ENCODE assay signal across 8 mouse cellular contexts in the genomic region with DNA sequence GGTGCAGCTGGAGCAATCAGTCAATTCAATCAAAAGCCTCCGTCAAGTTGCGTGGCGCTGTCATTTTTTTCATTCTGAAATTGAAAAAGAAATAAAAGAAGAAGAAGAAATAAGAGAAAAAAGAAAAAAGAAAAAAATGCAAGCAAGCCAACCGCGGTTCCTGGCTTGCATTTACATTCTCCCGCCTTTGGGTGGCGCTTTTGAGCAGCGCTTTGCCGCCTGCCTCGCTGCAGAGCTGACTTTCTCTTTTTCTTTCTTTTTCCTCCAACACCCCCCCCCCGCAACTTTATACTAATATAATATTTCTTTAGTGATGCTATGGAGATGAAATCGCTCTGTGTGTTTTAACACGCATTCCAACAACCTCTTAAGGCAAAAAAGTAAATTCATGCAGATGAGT.
DNase-seq lines count a peak whose midpoint lies in the region; ATAC-seq and TF ChIP-seq lines count a peak whose summit lies in the region.

No protein-coding gene starts in this region.

- peak; percentile 11 to 54 for DNase-seq in heart, adult 18-20 months
- no peak for DNase-seq in heart, adult 11 months
- DNase-seq in embryo, embryonic 10 days (ENCODE audit: low spot score): peak; percentile 52
- DNase-seq in heart, postnatal 10 days: peak; percentile 27 to 58

- H3K79me3 ChIP-seq in C2C12 (ENCODE audit: low read depth): no peaks in the 10 kb centered on the region

- H3K79me2 ChIP-seq in C2C12 (ENCODE audit: control insufficient read depth, insufficient read depth): no peaks in the 10 kb centered on the region

- no peak for ATAC-seq in liver, embryonic 12.5 days
- no peak for ATAC-seq in neural tube, embryonic 14.5 days (ENCODE audit: low read depth)
- ATAC-seq in erythroid progenitor cell, adult 5-6 weeks (replicated peaks; ENCODE audit: low FRiP score, poor library complexity, severe bottlenecking): no peak

- H3K27me3 ChIP-seq in C2C12 (ENCODE audit: control insufficient read depth, insufficient read depth, insufficient read length): no peaks in the 10 kb centered on the region
- no peaks in the 10 kb centered on the region for H3K27me3 ChIP-seq in liver, embryonic 12.5 days (replicated peaks)
- no peaks in the 10 kb centered on the region for H3K27me3 ChIP-seq in neural tube, embryonic 14.5 days (ENCODE audit: control insufficient read depth, insufficient read depth, low read length)

- no peak overlapping the region for H3ac ChIP-seq in C2C12 (ENCODE audit: control insufficient read depth, insufficient read length, low read depth)

- H3K4me3 ChIP-seq in C2C12 (ENCODE audit: insufficient read depth, poor library complexity, severe bottlenecking): no peak overlapping the region
- no peak overlapping the region for H3K4me3 ChIP-seq in liver, embryonic 12.5 days
- H3K4me3 ChIP-seq in neural tube, embryonic 14.5 days (ENCODE audit: low read depth, low read length): no peak overlapping the region

- 7% methylated on average over 13 of the region's 13 CpGs for WGBS in liver, embryonic 12.5 days (ENCODE audit: insufficient replicate concordance)
- 9% methylated on average over 13 of the region's 13 CpGs for WGBS in neural tube, embryonic 14.5 days

- H3K9ac ChIP-seq in liver, embryonic 12.5 days: no peak overlapping the region
- no peak overlapping the region for H3K9ac ChIP-seq in neural tube, embryonic 14.5 days (replicated peaks; ENCODE audit: low read depth, low read length)

- intact Hi-C loops in heart, postnatal 10 days (cut with DNase I): loop anchor here (1.0 to 10.0 kb wide), 4 partner anchors 383 to 1275 kb away; no protein-coding TSS in a partner anchor

- H3K27ac ChIP-seq in liver, embryonic 12.5 days: no peak overlapping the region
- no peak overlapping the region for H3K27ac ChIP-seq in neural tube, embryonic 14.5 days (ENCODE audit: low read depth, low read length)

- no peaks in the 10 kb centered on the region for H3K4me1 ChIP-seq in liver, embryonic 12.5 days
- H3K4me1 ChIP-seq in neural tube, embryonic 14.5 days (ENCODE audit: control insufficient read depth, insufficient read depth, low read length): peaks cover 20% of the 10 kb centered on the region

- TF ChIP-seq CTCF in C2C12 (IDR thresholded peaks at IDR 0.05; ENCODE audit: control insufficient read depth, insufficient read depth, insufficient read length): peak; percentile 56

- no peaks in the 10 kb centered on the region for H3K9me3 ChIP-seq in liver, embryonic 12.5 days (replicated peaks)
- H3K9me3 ChIP-seq in neural tube, embryonic 14.5 days (ENCODE audit: control insufficient read depth, low read length): no peaks in the 10 kb centered on the region

- peak overlapping the region; percentile 42 for H3K4me2 ChIP-seq in liver, embryonic 12.5 days
- H3K4me2 ChIP-seq in neural tube, embryonic 14.5 days (ENCODE audit: low read depth, low read length): peak overlapping the region; percentile 30; the same call in 1 of the 2 replicates

- H3K36me3 ChIP-seq in C2C12 (ENCODE audit: control insufficient read depth, insufficient read depth): no peaks in the 10 kb centered on the region
- no peaks in the 10 kb centered on the region for H3K36me3 ChIP-seq in liver, embryonic 12.5 days
- H3K36me3 ChIP-seq in neural tube, embryonic 14.5 days (ENCODE audit: control insufficient read depth, insufficient read depth, low read length): no peaks in the 10 kb centered on the region

TF ChIP-seq in C2C12, 6 proteins besides CTCF, POLR2A, EP300 and RAD21:
- no peak for TF ChIP-seq FOSL1 (IDR thresholded peaks at IDR 0.05; ENCODE audit: insufficient read depth, low read length, poor library complexity, severe bottlenecking)
- TF ChIP-seq MYOG (IDR thresholded peaks at IDR 0.05; ENCODE audit: control insufficient read depth, extremely low read depth, insufficient read length): no peak
- no peak for TF ChIP-seq MYOD1 (IDR thresholded peaks at IDR 0.05; ENCODE audit: control insufficient read depth, insufficient read length, low read depth)
- TF ChIP-seq MAX (IDR thresholded peaks at IDR 0.05): no peak
- TF ChIP-seq USF1 (IDR thresholded peaks at IDR 0.05; ENCODE audit: low read depth): no peak
- no peak for TF ChIP-seq CEBPB (IDR thresholded peaks at IDR 0.05; ENCODE audit: low read depth)
